Mouse (Mus musculus) E14TG2a.4 (cell line): ENCODE results near the gene Tfb1m.

Experiments used
- CTCF ChIP-seq: conservative IDR thresholded peaks from 2 replicates; pipeline ENCODE4 v1.5.1; 2014; ENCODE audit warnings: low read length
- POU5F1 ChIP-seq: IDR thresholded peaks from 2 replicates; pipeline ENCODE4 v1.6.1; 2014; ENCODE audit warnings: low read length, borderline replicate concordance

GRCm38 (mm10) chr17:3500076-3500475 lies 57.5 kb downstream of the Tfb1m start:
- TF ChIP-seq CTCF = no peak
- no peak for TF ChIP-seq POU5F1
